Mouse (Mus musculus): ENCODE measurements around the gene Misp. TPM values are rescaled to one million over a fixed set of nuclear protein-coding genes. Genes with fewer than 3 reads are reported as not detected.
A peak's percentile ranks its signal among the peaks of the same experiment; 100 is the strongest.

The Misp gene
- total RNA-seq, 2 experiments from 2014 or later: 0.40 TPM; not detected in 1

- DNase-seq: peak; percentile 91
These were observed 26.3 kb upstream of the Misp start for GRCm38 (mm10) chr10:79794491-79794931.

GRCm38 (mm10) chr10:79795905-79796304, 24.9 kb upstream of the Misp start:
- no peak for DNase-seq

- peak; percentile 60 for DNase-seq
These were observed 23.5 kb upstream of the Misp start for GRCm38 (mm10) chr10:79797326-79797725.

- DNase-seq: no peak
These were observed 22.4 kb upstream of the Misp start for GRCm38 (mm10) chr10:79798289-79798928.

GRCm38 (mm10) chr10:79800508-79800907, 20.3 kb upstream of the Misp start:
- no peak for DNase-seq

GRCm38 (mm10) chr10:79801837-79802236, 19.0 kb upstream of the Misp start:
- DNase-seq: no peak

- peak; percentile 76 for DNase-seq
These were observed 18.3 kb upstream of the Misp start for GRCm38 (mm10) chr10:79802331-79802971.

- DNase-seq: no peak
These were observed 17.0 kb upstream of the Misp start for GRCm38 (mm10) chr10:79803716-79804323.

GRCm38 (mm10) chr10:79805636-79806035, 15.2 kb upstream of the Misp start:
- DNase-seq: peak; percentile 49

GRCm38 (mm10) chr10:79806331-79806730, 14.5 kb upstream of the Misp start:
- no peak for DNase-seq

- DNase-seq: no peak
These were observed 13.8 kb upstream of the Misp start for GRCm38 (mm10) chr10:79806972-79807371.

GRCm38 (mm10) chr10:79807826-79808225, 13.0 kb upstream of the Misp start:
- DNase-seq: peak; percentile 51

GRCm38 (mm10) chr10:79808728-79809127, 12.1 kb upstream of the Misp start:
- no peak for DNase-seq

- peak; percentile 67 for DNase-seq
These were observed 8.8 kb upstream of the Misp start for GRCm38 (mm10) chr10:79811736-79812637.

- DNase-seq: no peak
These were observed 6.4 kb upstream of the Misp start for GRCm38 (mm10) chr10:79814271-79814842.

GRCm38 (mm10) chr10:79815671-79816494, 4.9 kb upstream of the Misp start:
- no peak for DNase-seq

- DNase-seq: no peak
These were observed 3.7 kb upstream of the Misp start for GRCm38 (mm10) chr10:79817111-79817510.

GRCm38 (mm10) chr10:79818225-79818624, 2.6 kb upstream of the Misp start:
- no peak for DNase-seq

- no peak for DNase-seq
These were observed 1.2 kb upstream of the Misp start for GRCm38 (mm10) chr10:79819606-79820005.

- DNase-seq: no peak
These were observed 512 bp upstream of the Misp start for GRCm38 (mm10) chr10:79820277-79820676.

- no peak for DNase-seq
These were observed 942 bp downstream of the Misp start for GRCm38 (mm10) chr10:79821731-79822130.
